Mouse (Mus musculus) mouse trophoblast stem cell (cell line): ENCODE results near the gene Rgs10.

ENCODE experiments used
- in situ Hi-C, 2 experiments: fragments of 300-500 bp; cut with MseI, MboI; formaldehyde crosslinking; loops; 2 replicates in 1 of 2; 3 replicates in 1 of 2; pipeline ENCODE4 v1.15.1; 2025

Rgs10 gene

DNA sequence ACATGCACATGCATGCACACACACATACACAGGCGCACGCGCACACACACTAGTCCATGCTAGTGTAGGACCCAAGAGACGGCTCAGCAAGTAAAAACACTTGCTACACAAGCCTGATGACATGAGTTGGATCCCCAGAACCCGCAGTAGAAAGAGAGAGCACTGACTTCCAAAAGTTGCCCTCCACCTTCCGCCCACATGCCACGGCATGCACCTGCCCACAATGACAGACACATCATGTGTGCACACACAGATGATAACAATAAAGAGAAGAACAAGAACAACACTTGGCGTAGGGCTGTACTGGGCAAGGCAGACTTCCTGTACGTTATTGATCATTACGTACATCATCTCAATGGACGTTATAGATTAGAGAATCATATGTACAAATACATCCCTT lies 44.4 kb downstream of the Rgs10 start:
- in situ Hi-C loops: loop anchor here in 1 of 2 experiments (10.0 kb wide), 1 partner anchor 331 kb away; no protein-coding TSS in a partner anchor

DNA sequence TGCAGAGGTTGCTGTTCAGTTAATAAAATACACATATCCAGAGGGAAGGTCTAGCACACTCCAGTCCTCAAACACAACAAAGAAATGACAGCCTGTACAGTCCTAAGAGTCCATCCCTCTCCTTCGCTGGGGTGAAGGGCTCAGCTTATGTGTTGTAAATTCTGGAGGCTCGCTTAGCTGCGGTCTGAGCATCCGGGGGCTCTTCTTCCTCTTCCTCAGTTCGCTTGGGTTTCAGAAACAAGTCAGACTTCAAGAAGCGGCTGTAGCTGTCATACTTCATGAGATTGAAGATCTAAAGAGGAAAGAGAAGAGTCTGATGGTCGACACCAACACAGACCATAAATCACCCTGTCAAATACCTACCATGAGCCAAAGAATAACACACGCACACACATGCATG lies 44.8 kb downstream of the Rgs10 start:
- in situ Hi-C loops: loop anchor here in 1 of 2 experiments (10.0 kb wide), 1 partner anchor 331 kb away; no protein-coding TSS in a partner anchor

DNA sequence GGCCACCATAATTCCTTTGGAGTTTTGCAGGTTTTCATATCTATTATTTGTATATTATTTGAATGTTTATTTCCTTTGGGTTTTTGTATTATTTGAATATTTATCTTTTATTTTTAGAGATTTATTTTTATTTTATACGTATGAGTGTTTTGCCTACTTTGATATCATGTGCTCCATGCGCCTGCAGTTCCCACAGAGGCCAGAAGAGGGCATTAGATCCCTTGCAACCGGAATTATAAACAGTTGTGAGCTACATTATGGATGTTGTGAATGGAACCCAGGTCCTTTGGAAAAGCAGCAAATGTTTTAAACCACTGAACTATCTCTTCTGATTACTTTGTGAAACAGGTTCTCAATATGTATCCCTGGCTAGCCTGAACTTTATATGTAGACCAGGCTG lies 46.2 kb downstream of the Rgs10 start:
- in situ Hi-C loops: loop anchor here in 1 of 2 experiments (10.0 kb wide), 1 partner anchor 332 kb away; no protein-coding TSS in a partner anchor

DNA sequence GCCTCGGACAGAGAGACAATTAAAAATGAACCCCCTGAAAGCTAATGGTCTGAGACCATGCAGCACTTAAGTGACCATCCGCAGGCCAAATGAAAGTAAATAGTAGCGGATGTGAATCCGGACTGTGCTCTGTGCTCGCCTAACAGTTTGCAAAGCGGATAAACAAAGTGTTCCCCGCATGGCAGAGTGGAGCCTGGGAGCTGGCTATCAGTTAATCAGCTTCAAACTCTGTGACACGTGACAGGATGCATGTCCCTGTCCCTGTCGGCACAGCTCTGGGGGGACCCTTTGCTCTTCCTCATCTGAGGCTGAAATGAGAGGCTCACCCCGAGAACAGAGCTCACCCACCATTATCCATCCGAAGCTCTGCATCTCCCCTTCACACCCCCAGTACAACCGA lies 49.2 kb downstream of the Rgs10 start:
- in situ Hi-C loops: no loop called here

DNA sequence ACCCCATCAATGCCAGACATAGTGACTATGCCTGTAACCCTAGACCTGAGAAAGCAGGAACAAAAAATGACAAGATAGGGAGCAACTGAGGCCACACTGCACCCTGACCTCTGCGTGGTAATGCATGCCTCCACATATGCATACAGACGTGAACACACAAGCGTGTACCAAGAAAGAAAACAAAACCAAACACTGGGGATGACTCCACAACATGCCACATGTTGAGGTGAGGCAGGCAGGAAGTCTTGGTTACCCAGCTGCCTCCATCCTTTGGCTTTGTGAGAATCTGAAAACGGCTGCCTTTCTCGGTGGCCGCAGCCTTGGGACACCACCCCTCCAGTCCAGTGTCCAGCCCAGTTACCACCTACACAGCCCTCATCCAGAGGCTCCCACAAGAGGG lies 49.7 kb downstream of the Rgs10 start:
- in situ Hi-C loops: no loop called here

DNA sequence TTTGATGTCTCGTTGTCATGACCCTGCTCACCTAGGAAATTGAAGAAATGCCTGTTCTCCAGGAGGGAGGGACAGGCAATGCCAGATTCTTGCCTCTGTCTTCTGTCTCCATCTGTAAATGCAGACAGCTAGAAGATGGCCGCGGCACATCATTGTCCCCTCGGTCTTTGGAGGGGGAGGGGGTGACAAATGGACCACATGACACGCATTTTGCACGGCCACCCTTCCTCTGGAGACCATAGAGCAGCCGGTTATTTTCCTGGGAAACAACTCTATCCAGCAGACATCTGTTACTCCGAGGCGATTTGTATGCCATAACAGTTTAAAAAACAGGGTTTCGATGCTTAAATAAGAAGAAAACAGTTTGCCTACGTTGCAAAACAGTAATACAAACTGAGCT lies 51.9 kb downstream of the Rgs10 start:
- in situ Hi-C loops: no loop called here

DNA sequence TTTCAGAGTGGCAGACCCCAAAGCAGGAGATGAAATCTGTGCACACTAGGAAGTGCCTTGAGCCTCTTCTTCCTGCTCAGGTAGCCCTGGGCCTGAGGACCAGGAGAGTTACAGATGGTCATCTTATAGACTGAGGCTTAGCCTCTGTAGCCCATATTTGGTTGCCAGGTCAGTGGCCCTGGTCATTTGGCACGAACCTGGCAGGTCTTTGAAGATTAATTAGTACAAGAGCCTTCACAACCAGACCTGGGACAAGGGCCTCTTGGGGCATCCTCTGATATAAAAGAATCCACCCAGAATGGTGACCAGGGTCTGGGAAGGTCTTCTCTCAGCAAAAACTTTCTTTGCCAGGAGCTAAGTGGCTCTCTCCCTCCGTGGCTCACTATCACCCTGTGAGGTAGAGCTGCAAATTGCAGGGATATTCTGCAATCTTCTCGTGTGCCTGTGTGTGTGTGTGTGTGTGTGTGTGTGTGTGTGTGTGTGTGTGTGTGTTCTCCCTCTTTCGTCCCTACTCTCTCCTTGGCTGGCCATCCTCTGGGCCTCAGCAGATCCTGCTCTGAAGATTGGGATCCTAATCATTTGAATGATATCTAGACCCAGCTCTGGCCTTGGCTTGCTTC lies 53.4 kb downstream of the Rgs10 start:
- in situ Hi-C loops: no loop called here

DNA sequence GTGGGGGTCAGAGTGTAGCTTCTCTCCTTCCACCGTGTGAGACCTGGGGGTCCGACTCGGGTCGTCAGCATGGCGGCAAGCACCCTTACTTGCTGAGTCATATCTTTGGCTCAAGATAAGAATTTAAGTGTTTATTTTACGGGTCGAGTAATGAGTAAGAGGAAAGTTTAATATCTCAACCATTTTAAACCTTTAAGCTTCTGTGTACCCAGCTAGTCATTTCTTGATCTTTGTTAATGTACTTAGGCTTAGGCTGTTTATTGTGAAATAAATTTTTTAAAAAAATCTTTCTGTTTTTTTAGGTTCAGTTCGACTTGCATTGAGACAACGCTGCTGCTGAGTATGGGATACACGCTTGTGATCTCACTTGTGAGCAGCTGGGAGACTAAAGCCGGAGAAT lies 54.0 kb downstream of the Rgs10 start:
- in situ Hi-C loops: no loop called here

DNA sequence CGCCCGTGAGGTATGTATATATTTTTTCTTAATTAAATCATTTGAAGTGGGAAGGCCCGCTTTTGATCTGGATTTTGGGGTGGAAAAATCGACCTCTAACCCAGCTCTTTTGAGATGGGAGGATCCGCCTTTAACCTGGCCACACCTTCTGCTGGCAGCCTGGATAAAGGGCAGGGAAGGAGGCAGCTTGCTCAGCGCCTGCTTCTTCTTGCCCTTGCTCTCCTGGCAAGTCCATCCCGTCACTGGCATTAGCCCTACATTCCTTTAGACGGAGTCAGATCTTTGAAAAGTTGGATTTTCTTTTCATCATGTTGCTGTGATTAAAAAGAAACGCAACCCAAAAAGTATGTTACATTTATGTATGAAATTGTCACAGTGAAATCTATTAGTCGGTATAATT lies 54.8 kb downstream of the Rgs10 start:
- in situ Hi-C loops: no loop called here

DNA sequence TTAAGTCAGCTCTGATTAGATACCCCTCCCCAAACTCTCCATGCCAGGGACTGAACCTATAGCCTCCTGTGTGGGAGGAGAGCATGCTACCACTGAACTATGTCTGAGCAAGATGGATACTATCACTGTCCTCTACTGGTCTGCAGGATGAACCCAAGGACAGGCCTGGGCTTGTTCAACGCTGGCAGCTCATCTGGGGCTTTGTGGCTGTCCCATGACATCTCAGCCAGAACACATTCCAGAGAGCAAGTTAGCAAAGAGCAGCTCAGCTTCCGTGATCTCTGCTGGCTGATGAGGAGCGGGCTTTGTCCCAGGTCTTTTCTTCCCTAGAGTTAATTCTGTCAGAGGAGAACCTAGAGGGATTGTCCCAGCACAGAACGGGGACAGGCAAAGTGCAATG lies 55.6 kb downstream of the Rgs10 start:
- in situ Hi-C loops: no loop called here

DNA sequence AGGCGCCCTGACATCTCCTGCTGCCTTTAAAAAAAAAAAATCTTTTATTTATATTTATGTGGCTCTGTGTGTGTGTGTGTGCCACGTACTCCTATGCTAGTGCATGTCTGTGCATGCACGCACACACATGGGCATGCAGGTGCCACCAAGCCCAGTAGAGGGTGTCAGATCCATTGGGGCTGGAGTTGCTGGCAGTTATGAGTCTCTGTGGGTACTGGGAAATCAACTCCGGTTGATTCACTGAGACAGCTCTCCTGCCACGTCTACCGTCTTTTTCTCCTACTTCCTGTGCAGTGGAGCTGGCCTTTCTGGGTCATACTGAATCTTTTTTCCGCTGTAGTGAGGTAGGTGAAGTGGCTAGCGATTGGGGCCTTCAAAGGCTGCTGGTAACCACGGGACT lies 58.8 kb downstream of the Rgs10 start:
- in situ Hi-C loops: no loop called here

DNA sequence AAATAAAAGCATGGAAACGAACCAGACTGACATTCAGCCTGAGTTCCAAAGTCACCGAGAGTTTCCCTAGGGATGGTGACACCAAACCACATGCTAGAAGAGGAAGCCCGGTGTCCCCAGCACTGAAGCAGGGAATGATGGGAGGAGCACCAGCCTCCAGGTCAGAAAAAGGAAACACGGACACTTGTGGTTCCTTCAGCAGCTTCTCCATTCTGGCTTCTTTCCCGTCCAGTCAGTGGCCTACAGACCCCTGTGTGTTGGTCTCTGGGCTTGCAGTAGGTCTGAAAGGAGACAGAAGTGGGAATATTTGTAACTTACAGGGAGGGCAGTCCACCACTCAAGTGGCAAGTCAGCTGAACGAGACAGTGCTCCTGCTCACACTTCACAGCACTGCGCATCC lies 59.4 kb downstream of the Rgs10 start:
- in situ Hi-C loops: no loop called here

DNA sequence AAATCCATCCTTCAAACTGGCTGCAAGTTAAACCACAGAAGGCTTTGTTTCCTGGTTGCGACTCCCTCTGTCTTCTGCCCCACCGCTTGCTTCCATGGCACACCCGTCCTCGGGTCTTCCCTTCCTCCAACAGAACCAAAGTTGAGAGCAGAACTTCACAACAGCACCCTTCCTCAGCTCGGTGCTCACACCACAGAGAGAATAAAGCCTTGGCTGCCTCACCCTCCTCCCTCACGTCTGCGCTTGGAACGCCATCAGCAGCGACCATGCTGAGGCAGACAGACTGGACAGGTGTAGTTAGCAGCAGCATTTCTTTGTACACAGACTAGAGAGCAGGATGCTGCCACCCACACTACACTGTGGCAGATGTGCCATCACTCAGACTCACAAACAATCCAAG lies 59.8 kb downstream of the Rgs10 start:
- in situ Hi-C loops: no loop called here

DNA sequence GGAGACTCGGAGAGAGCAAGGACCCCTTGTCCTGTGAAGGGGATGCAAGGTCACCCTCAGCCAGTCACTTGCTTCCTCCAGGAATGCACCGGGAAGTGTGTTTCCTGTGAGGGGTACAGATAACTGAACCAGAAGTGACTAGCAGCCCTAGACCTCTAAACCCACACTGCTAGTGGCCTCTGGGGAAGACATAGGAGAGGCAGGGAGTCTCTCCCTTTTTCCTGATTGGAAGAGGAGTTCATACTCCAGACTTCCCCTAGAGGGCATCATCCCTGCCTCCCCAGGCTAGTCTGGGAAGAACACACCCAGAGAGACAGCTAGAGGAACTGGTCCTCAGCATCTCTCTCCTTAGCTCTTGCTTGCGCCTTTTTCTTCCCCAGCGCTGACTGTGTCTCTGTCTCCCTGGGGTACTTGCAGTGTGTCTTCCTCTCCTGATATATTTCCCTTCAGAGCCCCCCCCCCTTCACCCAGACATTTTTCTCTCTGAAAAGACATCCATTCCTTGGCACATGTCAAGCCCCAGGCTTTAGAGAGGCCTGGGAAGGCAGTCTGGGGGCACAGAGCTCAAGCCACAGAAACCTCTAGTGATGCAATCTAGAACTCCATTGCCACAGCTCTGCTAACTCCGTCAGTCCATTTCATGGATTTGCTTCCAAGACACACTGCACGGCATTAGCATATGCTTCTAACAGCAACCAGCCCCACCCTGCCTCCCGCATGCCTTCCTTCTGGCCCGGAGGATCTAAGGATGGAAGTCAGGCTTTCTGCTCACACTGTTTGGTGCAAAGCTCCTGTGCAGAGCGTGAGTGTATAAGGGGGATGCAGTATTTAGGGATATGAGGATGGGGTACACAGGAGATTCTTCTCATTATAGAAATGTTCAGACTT lies 61.4 kb downstream of the Rgs10 start:
- in situ Hi-C loops: no loop called here

DNA sequence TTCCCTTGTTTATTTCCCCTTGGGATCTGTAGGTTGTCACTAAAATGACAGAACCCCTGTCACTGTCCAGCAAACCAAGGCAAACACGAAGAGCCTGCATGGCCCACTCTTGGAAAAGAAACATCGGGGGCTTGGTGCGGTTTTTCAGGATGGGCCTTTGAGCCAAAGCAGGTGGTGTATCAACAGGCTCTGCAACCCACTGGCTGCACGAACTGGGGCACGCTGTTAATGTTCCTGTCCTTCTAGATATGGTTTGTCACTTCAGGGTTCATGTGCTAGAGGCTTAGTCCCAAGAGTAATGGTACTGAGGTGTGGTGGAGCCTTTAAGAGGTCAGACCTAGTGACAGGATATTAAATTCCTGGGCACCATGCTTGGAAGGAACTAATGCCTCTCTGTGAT lies 63.1 kb downstream of the Rgs10 start:
- in situ Hi-C loops: no loop called here

DNA sequence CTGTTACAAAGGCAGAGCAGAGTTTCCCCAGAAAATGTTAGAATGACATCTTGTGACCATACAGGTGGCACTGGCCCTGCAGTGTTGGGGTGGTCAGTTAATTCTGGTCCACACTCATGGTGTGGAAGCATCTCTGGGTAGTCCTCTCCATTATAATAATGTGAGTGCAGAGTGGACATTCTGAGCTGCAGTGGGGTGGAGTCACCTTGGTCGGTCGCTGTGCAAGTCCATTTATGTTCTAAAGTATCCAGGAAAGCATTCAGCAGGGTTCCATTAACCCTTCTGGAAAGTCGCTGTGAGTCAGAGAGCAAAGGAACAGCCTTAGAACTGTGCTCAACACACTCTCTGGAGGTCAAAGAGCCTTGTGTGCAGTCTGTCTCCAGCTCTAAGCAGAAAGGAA lies 65.8 kb downstream of the Rgs10 start:
- in situ Hi-C loops: no loop called here

DNA sequence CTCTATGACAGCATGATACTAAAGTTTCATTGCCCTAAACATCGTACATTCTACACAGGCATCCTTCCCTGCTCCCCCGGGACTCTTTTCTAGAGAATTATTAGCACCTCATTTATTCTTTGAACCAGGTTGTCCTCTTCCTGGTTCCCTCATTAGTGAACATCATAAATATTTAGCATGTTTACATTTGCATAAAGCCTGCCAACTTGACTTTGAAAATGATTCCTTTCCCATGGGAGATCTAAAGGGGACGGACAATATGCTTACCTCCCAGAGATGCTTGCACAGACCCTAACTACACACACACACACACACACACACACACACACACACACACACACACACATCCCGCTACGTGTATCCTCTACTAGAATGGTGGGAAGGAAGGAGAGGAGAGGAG lies 67.4 kb downstream of the Rgs10 start:
- in situ Hi-C loops: no loop called here

DNA sequence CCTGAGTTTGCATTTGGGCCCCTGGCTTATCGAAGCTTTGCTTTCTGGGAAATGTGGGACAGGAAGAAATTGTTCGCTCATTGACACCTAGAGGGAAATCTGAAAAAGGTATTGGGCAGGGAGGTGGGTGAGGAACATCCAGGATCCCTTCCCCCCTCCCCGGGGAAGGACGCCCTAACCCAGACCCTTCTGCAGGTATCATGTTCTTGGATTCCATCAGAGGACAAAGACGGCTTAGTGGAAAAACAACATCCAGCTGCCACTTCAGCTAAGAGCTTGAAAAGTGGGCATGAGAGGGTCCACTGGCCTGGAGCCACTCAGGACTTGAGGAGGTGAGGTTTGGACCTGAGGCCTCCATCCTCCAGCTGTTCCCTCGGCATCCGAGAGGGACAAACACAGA lies 68.2 kb downstream of the Rgs10 start:
- in situ Hi-C loops: no loop called here

DNA sequence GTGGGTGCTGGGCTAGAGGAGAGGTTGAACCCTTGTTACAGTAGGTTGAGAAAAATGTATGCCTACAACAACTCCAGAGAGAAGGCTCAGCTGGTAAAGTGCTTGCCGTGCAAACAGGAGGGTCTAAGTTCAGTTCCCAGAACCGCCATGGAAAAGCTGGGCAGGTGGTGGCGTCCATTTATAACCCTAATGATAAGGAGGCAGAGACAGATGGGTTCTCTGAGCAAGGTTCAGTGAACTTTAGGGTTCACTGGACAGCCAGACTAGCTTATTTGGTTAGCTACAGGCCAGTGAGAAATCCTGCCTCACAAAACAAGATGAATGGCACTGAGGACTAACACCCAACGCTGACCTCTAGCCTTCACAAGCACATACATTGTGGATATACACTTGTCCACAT lies 68.8 kb downstream of the Rgs10 start:
- in situ Hi-C loops: loop anchor here (5.0 kb wide), 1 partner anchor 102 kb away; the partner anchor contains the start of gene Tgfb1i1 (in 2 of the 2)

DNA sequence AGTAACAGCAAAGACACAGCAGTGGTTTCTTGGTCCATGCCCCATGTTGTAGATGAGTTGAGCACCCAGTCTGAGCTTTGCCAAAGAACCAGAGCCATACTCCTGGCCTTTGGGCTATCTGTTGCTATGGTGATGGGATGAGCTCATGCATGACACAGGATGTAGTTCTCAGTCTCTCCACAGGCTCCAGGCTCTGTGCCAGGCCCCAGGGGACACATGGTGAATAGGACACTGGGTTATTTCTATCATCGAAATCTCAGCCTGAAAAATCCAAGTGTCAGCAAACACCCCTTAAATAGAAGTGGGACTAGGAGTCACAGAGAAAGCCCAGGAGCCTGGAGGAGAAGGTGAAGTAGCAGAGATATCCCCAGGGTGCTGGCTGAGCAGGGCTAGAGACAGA lies 70.0 kb downstream of the Rgs10 start:
- in situ Hi-C loops: loop anchor here (5.0 kb wide), 1 partner anchor 101 kb away; the partner anchor contains the start of gene Tgfb1i1 (in 2 of the 2)

DNA sequence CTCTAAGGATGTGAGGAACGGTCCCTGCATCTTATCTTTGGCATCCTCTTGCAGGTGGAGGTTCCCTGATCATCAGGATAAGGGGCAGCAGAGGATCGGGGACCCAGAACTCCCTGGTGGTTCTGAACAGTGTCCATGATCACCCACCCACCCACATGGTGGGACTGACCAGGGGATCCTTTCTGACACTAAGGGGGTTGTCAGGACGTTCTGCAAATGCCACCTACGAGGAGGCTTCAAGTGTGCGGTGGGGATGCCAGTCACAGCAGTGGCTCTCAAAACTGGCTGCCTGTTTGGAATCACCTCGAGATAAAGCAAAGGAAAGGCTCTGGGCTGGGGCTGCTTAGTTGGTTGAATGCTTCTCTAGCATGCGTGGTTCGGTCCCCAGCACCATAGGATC lies 71.6 kb downstream of the Rgs10 start:
- in situ Hi-C loops: loop anchor here (5.0 kb wide), 1 partner anchor 100 kb away; the partner anchor contains the start of gene Tgfb1i1 (in 2 of the 2)

DNA sequence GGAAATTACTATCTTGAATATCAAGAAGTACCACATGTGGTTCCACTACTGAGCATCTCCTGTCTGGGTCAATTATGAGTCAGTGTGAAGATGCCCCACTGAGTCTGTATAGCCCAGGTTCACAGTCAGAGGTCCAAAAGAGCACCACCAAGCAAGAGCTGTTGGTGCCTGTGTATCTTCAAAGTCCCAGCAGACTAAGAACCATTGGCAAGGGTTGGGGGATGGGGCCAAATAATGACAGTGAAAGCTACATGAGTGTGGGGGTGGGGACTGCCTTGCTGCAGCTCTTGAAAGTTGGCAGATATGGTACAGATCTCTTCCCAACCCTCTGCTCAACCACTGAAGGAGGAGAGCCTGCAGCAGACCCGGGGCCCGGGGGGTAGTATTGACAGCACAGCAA lies 72.0 kb downstream of the Rgs10 start:
- in situ Hi-C loops: loop anchor here (5.0 kb wide), 1 partner anchor 99 kb away; the partner anchor contains the start of gene Tgfb1i1 (in 2 of the 2)

DNA sequence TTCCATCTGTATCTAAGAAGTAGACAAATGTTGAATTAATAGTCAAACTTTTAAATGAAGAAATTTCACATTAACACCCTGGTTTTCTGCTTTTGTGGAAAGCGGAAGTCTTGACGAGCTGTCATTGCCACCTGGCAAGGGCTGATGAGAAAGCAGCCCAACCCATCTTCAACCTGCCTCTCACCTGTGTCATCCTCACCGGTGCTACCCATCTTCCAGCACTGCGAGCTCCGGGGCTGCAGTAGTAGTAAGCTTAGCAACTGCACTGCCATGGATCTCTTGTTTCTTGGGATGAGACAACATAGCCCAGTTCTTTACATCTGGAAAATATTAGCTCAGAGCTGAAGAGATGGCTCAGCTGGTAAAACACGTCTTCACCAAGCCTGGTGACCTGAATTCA lies 72.9 kb downstream of the Rgs10 start:
- in situ Hi-C loops: loop anchor here (5.0 kb wide), 1 partner anchor 98 kb away; the partner anchor contains the start of gene Tgfb1i1 (in 2 of the 2)
